ENCODE assay signal across 19 mouse cellular contexts in the genomic region with DNA sequence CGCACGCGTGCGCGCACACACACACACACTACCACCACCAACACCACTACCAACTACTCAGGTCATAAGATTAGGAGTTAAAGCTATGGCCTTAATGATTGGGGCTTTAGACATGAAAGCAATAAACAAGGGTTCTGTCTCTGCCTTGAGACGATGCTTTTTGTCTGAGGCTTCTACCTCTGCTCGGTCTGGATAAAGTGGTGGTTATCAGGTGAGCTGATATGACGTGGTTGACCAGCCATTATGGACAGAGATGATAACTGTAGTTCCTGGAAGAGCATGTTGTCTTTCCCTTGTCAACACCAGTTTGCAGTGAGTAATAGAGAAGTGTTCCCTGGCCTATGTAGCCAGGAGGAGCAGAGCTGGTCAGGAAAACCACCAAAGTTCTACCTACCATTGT. TPM values are rescaled to one million over a fixed set of nuclear protein-coding genes. Genes with fewer than 3 reads are reported as not detected.
DNase-seq lines count a peak whose midpoint lies in the region; ATAC-seq lines count a peak whose summit lies in the region.
"Had no signal": no experiment of that assay in that cellular context is flagged by ENCODE, and none has a peak within 500 bp of the region (broad histone marks: within the 10 kb centered on the region; RNA-seq: fewer than 3 reads in every experiment).

No protein-coding gene starts in this region.

- H3K27ac ChIP-seq in heart, embryonic 11.5 days (ENCODE audit: low read depth, low read length): peak overlapping the region; percentile 77
- H3K27ac ChIP-seq: forebrain, embryonic 15.5 days; heart, embryonic 13.5 days; hindbrain, embryonic 12.5 days had no signal

- H3K9me3 ChIP-seq in heart, embryonic 11.5 days (replicated peaks; ENCODE audit: control insufficient read depth, low read length): no peaks in the 10 kb centered on the region
- H3K9me3 ChIP-seq: forebrain, embryonic 15.5 days; heart, embryonic 13.5 days; hindbrain, embryonic 12.5 days; midbrain, embryonic 10.5 days had no signal

- WGBS in heart, embryonic 11.5 days (ENCODE audit: insufficient replicate concordance): 68% methylated on average over 8 of the region's 8 CpGs

- no peaks in the 10 kb centered on the region for H3K36me3 ChIP-seq in heart, embryonic 11.5 days (ENCODE audit: control insufficient read depth, insufficient read depth, low read length)
- H3K36me3 ChIP-seq: forebrain, embryonic 15.5 days; hindbrain, embryonic 12.5 days; midbrain, embryonic 10.5 days had no signal

- no peak overlapping the region for H3K4me3 ChIP-seq in heart, embryonic 11.5 days (ENCODE audit: low read depth, low read length)
- H3K4me3 ChIP-seq: forebrain, embryonic 15.5 days; heart, embryonic 13.5 days; hindbrain, embryonic 12.5 days; midbrain, embryonic 10.5 days; myocyte had no signal

- H3K4me2 ChIP-seq in heart, embryonic 11.5 days: no peak overlapping the region
- H3K4me2 ChIP-seq: forebrain, embryonic 15.5 days; heart, embryonic 13.5 days; hindbrain, embryonic 12.5 days had no signal

- H3K4me1 ChIP-seq in heart, embryonic 11.5 days (ENCODE audit: control insufficient read depth, insufficient read depth, low read length): no peaks in the 10 kb centered on the region
- H3K4me1 ChIP-seq: forebrain, embryonic 15.5 days; hindbrain, embryonic 12.5 days; midbrain, embryonic 10.5 days had no signal

- no peak overlapping the region for H3K9ac ChIP-seq in heart, embryonic 11.5 days (ENCODE audit: low read depth, low read length)
- H3K9ac ChIP-seq: forebrain, embryonic 15.5 days; heart, embryonic 13.5 days; hindbrain, embryonic 12.5 days had no signal

- H3K27me3 ChIP-seq in heart, embryonic 11.5 days (ENCODE audit: control insufficient read depth, insufficient read depth, low read length): peaks cover 4% of the 10 kb centered on the region
- H3K27me3 ChIP-seq: forebrain, embryonic 15.5 days; hindbrain, embryonic 12.5 days had no signal

- no peak for DNase-seq in heart, postnatal 4 days
- DNase-seq in c-Kit-positive CD71-negative TER-119-negative erythroid progenitor cells, embryonic 14.5 days (ENCODE audit: low read depth): peak; percentile 10
- no peak for DNase-seq in B cell, adult 2 months
- DNase-seq in ovary, postnatal 36 days (ENCODE audit: low spot score): no peak
- DNase-seq: adrenal gland, postnatal 25 days; cerebellum, adult 2 months; gastrocnemius, postnatal 10 days; kidney, adult 18-20 months; right cerebral cortex, postnatal 14 days; thymus, postnatal 4 days had no signal

- peak; percentile 94 for ATAC-seq in heart, embryonic 11.5 days (replicated peaks; ENCODE audit: insufficient number of reproducible peaks, low FRiP score, low TSS enrichment)
- ATAC-seq in erythroid progenitor cell, adult 5-6 weeks (replicated peaks; ENCODE audit: low FRiP score, poor library complexity, severe bottlenecking): peak; percentile 74
- ATAC-seq in megakaryocyte progenitor cell, adult 5-6 weeks (replicated peaks; ENCODE audit: poor library complexity): peak; percentile 83
- ATAC-seq: forebrain, embryonic 15.5 days; lung, postnatal 0 days had no signal

RNA-seq across cellular contexts. Expression of gene Rhbdd1, which starts 57.7 kb away (rescaled TPM):
- polyA plus RNA-seq in heart, embryonic 11.5 days (2014; fragmentation: Nextera tagmentation; extraction: Ambion mirVana): 7.9 and 8.7 TPM in 2 replicates
- total RNA-seq in heart, postnatal 4 days (2021): 10 to 100 TPM; 11.6 to 11.8 TPM
- 12.2 and 13.0 TPM in 2 replicates for total RNA-seq in erythroid progenitor cell, adult 5-6 weeks (2015; ENCODE audit: low replicate concordance)
- total RNA-seq in erythroid progenitor cell, adult 5-6 weeks (2017; ENCODE audit: low replicate concordance): 7.1 and 9.8 TPM in 2 replicates
- total RNA-seq in megakaryocyte progenitor cell, adult 5-6 weeks (2015): 11.6 and 12.1 TPM in 2 replicates
- total RNA-seq in megakaryocyte progenitor cell, adult 5-6 weeks (2017): 14.1 and 16.0 TPM in 2 replicates
